Mouse (Mus musculus): ENCODE measurements around the gene Tmem259.

Gene Tmem259

DNA sequence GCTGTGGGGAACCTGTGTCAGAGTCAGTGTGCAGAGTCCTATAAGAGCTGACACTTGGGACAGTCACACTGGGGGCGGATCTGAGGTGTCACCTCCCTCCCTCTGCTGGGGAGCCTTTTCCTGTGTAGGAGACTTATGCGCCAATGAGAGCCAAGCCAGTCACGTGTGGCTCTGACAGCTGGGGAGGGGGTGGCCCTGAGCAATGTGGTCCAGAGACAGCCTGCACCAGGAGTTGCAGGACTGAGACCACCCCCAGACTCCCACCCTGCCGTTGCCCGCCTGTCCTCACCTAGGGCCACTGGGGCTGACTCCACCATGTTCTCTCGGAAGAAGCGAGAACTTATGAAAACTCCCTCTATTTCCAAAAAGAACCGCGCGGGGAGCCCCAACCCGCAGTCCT is 32.4 kb upstream of the Tmem259 start, which contains the start of gene Arhgap45:
Arhgap45 (plus strand) TSS at position 143 of the 400 bp plus-strand sequence.
- peak; percentile 84 to 93 for DNase-seq

DNA sequence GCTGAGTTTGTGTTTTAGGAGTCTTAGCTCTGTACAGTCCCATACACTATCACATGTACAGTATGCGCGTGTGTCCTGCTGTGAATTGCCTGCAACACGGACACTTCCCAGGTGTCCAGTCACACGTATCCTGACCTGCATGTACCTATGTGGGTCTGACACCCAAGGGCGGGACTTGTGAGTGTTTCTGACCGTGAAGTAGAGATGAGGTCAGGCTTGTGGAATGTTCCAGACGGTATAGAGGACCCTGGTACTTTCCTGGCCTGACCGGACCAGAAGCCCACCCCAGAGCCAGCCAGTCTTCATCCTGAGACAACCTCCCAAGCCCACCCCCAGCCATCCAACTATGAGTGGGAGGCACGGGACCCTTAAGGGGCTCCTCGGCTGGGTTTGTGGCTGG is 31.5 kb upstream of the Tmem259 start:
- DNase-seq = peak in 1 of 2 experiments; percentile 43

DNA sequence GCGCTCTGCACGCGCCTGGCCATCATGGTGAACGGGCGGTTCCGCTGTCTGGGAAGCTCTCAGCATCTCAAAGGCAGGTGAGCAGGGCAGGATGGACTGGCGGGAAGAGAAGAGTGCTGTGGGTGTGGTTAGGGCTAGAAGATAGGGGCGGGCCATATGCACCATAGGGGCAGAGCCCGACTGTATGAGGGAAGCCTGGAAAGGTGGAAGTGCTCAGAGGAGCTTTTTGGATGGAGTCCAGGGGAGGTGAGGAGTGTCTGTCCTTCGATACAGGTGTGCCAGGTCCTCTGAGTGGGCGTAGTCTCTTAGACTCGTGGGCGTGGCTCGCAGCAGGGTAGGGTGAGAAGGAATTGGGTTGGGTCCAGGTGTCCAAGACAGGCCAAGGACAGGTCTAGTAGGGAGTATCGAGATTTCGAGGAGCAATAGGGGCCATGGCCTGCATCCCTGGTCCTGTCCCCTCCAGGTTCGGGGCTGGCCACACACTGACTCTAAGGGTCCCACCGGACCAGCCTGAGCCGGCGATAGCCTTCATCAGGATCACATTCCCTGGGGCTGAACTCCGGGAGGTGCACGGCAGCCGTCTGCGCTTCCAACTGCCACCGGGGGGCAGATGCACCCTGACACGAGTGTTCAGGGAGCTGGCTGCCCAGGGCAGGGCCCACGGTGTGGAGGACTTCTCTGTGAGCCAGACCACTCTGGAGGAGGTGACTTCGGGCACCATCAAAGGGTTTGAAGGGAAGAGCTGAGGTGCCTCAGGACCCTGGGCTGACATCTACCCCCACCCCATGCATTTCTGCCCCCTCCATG is 30.6 kb upstream of the Tmem259 start:
- peak; percentile 62 to 72 for DNase-seq

GRCm38 (mm10) chr10:80013609-80014008 is 29.5 kb upstream of the Tmem259 start:
- DNase-seq = no peak

DNA sequence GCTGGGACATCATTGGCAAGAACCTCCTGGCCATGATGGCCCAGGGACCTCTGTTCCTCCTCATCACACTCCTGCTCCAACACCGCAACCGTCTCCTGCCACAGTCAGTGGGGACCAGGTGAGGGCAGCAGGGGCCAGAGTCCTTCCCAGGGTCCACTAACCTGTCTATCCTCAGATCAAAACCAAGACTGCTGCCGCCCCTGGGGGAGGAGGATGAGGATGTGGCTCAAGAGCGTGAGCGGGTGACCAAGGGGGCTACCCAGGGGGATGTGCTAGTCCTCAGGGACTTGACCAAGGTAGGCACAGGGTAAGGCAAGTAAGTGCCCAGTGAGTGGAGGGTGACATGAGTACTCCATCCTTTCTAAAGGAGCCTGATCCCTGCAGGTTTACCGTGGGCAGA is 27.6 kb upstream of the Tmem259 start:
- DNase-seq = no peak

GRCm38 (mm10) chr10:80004233-80004705 is 20.1 kb upstream of the Tmem259 start:
- DNase-seq = no peak

DNA sequence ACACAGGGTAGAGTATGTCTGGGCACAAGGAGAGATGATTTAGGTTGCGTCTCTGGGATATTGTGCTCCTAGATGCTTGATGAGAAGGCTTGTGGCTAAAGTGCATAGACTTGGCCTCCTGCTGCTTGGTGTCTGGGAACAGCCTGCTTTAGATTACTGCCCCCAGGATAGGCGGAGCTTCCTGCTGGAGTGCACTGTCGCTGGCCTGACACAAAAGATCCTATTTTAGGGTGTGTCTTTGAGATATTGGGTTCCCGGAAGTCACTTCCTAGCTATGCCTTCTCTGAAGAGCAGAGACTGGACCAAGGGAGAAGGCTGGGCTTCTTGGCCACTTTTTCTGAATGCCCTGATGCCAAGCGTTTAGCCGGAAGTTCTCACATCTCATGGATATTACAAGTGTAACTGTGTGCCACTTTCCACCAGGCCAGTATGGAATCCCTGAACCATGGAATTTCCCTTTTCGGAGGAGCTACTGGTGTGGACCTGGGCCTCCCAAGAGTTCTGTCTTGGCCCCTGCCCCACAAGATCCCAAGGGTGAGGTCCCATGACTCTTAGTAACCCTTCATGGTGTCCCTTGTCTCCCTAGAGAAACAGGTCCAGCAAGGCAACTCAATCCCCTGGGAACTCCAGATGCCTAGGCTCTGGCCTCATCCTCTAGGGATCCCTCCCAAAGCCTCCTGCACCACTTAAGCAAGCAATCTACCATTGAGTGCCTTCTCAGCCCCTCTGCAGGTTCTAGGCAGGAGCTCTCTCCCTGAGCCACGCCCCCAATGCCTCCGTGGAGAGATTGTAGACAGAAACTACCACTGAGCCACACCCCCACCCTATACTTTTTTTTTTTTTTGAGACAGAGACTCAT is 19.5 kb upstream of the Tmem259 start:
- no peak for DNase-seq

- no peak for DNase-seq
These were observed 18.7 kb upstream of the Tmem259 start for GRCm38 (mm10) chr10:80002829-80003228.

DNA sequence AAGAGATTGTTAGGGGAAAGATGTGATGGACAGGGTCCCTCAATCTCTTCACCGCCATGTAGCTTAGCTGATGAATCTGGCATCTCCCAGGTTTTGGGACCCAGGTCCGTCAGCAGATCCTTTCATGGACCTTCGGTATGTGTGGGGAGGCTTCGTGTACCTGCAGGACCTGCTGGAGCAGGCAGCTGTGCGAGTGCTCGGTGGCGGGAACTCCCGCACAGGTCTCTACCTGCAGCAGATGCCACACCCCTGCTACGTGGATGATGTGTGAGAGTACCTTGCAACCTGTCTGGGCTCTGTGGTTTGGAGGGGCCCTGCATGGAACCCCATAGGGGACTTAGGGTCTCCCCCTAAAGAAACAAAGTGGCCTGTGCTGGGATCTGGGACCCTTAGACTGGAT is 17.8 kb upstream of the Tmem259 start:
- no peak for DNase-seq

GRCm38 (mm10) chr10:79997819-79998218 is 13.7 kb upstream of the Tmem259 start:
- no peak for DNase-seq

DNA sequence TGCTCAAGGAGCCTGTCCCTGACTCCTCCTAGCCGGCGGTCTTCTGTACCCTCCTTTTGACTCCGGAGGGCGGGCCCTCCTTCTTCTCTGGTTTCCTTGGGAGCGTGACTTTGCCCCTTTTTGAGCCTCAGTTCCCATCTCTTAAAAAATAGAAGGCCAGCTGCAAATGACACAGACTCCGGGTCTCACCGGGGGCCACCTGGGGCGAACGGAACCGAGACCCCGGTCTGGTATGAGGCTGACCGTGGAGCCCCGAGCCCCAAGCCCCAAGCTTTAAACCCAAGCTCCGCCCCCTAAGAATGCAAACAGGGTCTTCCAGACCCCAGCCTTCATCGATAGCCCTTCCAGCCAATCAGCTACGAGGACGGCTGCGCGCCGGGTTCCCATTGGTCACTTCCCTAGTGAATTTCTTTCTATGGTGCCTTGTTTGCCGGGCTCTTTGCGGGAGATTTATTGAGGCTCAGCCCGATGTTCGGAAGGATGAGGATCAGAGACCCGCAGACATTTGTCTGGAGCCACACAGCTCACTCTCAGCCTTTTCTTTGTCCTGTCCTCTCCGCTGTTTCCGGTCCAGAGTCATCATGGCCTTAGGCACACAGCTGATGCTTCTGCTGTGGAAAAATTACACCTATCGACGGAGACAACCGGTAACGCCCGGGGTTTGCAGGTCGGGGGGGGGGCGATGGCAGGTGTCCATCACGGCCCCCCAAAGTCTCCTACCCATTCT is 13.1 kb upstream of the Tmem259 start:
- DNase-seq = peak; percentile 74 to 80

DNA sequence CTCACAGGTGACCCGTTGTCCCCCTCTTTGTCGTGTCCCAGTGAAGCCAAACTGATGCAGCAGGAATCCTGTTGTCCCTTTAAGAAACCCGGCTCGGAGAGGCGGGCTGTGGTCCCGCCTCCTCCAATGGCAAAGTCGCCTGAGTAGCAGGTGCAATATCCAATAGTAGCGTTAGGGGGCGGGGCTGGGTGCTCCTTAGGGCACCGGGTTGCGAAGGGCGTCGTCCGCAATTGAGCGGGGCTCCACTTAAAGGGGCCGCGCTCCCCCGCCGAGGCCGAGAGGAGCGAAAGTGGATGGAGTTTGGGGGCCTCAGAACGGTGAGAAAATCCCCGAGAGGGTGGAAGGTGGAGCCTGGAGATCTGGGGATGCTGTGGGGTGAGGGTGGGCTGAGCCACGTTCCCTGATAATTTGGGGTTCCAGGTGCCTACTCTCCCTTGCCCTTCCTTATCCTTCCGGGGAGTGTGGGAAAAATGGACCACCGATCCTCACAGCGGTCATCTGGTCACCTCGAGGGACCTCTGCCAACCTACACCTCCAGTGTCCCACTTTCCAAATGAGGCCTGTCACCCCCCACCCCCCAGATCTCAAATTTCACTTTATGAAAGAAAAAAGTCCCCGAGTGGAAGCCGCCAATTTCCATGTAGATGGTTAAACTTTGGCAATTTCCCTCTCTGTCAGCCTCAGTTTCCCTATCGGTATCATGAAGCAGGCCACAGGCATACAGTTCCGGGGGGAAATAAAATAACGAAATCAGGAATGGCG is 12.3 kb upstream of the Tmem259 start, which contains the start of gene Abca7:
Abca7 (plus strand) TSS at position 223 of the 762 bp plus-strand sequence.
- DNase-seq = peak; percentile 97 to 99

- no peak for DNase-seq
These were observed 11.5 kb upstream of the Tmem259 start for GRCm38 (mm10) chr10:79995636-79996035.

DNA sequence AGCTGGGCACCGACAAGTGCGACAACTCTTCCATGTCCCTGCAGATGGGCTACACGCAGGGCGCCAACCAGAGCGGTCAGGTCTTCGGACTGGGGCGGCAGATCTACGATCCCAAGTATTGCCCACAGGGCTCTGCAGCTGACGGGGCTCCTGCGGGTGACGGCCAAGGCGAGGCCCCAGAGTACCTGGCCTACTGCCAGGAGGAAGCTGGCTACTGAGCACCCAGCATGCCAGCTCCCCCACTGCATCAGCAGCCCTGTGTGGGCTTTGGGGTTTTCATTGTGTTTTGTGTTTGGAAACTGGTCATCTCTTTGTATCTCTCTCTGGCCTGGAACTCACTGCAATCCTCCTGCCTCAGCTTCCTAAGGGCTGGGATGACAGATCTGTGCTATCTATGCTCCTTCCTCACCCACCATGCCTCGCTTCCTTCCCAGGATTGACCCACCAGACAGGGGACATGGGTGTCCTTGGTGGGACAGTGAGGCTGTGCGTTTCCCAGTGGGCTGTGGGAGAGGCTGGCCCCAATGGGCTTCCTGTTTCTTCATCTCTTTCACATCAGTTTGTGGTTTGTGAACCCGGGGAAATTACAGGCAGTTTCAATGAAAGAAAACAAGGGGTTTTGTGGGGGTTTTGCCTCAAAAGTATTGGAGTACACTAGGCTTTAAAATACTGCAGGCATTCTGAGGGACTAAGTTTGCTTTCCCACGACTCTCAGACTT is 10.4 kb upstream of the Tmem259 start:
- DNase-seq = no peak

DNA sequence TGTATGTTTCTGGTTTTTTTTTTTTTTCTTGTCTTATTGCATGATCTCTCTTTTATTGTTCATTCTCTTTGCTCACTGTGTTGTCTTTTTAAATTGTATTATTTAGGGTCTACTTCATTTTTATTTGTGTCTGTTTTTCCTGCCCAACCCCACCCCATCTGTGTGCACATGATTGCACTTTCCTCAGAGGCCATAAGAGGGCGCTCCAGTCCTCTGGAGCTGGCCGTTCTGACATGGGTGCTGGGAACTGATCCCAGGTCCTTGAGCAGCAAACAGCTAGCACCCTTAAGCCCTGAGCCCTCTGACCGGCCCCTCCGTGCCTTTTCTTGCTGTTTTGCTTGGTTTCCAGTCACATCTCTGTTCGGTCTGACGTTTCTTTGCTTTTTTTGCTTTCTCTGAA is 7.4 kb upstream of the Tmem259 start:
- no peak for DNase-seq

GRCm38 (mm10) chr10:79991099-79991498 is 7.0 kb upstream of the Tmem259 start:
- DNase-seq = no peak

DNA sequence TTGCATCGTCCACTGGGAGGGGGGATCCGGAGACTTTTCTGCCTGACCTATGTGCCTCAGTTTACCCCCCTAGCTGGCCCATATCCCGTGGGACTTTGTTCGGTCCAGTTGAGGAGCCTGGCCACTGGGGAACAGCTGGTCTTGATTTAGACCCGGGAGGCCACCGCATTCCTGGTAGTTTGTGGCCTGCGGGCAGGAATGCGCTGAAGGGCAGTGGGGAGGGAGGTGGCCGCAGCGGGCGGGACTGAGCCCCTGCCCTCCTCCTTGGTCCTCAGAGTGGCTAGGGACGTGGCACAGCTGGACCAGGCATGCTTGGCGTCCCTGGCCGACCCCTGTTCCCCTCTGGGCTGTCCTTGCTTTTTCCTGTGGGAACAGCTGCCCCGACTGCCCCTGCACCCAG is 5.7 kb upstream of the Tmem259 start:
- no peak for DNase-seq

DNA sequence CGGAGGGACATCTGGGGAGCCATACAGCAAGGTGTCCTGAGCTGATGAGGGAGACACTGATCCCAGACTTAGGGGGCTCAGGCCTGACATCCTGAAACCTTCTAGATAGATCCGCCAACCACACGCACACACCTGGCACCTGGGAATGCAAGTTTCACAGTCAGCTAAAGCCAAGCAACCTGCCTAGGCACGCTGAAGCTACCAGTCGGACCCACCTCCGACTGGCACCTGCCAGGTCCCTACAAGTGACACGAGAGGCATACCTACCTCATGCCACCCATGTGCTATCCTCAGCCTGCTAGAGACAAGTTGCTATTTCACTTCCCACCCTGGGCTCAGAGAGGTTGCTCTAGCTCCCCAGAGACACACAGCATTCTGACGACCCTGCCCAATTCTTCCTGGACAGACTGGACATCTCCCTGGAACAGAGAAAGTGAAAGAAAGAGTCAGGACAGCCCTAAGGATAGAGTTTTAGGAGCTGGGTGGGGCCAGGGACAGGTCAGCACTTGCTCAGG is 5.2 kb upstream of the Tmem259 start:
- DNase-seq = no peak

DNA sequence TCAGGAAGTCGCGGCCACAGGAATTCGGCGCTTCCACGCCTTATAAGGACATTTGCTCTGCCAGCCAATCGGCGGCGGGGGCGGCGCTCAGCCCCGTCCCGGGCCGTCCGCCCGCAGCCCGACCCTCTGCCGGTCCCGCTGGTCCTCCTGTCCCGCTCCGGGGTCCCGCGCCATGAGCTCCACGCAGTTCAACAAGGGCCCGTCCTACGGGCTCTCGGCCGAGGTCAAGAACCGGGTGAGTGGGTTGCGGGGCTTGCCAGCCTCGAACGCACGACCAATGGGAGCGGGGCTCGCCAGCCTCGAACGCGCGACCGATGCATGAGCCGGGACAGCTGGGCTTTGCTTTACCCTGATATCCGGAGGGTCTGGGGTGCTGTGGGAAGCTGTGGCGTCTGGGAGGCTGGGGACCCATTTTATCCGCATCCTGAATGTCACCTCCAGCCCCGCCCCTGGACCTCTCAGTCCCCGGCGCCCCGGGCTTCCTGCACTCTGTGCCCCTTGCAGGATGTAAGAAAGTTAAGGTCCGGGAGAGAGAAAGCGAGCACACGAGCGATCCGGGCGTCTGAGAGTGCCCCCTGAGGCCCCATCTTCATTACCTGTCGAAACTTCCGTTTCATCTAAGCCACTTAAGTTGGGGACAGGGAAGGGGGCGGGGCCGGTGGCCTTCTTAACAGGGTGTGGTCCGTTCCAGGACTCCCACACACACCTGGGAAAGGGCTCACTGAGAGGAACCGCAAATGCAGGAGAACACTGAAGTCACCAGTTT is 4.6 kb upstream of the Tmem259 start, which contains the start of gene Cnn2:
Cnn2 (plus strand) TSS at position 79 of the 766 bp plus-strand sequence.
- DNase-seq = peak; percentile 71 to 79
